Mouse (Mus musculus): Measurements from ENCODE around the gene Kras.

Kras gene

DNA sequence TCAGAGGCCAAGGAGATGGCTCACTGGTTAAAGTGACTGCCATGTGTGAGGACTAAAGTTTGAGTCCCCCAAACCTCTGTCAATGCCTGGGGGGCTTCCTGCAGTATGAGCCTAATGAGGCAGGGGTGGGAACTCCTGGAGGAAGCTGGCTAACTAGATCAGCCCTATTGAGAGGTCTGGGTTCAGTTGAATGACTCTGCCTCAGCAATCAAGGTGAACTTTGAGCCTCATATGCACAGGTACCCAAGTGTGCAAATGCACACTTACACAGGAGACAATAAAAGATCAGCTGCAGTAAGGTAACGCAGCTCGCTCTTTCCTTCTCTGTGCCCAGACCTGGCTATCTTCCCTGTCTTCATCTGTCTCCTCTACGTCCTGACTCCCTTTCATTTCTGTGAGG lies 57.0 kb downstream of the Kras start:
- no peak for DNase-seq (ENCODE audit: low read depth, low spot score)

DNA sequence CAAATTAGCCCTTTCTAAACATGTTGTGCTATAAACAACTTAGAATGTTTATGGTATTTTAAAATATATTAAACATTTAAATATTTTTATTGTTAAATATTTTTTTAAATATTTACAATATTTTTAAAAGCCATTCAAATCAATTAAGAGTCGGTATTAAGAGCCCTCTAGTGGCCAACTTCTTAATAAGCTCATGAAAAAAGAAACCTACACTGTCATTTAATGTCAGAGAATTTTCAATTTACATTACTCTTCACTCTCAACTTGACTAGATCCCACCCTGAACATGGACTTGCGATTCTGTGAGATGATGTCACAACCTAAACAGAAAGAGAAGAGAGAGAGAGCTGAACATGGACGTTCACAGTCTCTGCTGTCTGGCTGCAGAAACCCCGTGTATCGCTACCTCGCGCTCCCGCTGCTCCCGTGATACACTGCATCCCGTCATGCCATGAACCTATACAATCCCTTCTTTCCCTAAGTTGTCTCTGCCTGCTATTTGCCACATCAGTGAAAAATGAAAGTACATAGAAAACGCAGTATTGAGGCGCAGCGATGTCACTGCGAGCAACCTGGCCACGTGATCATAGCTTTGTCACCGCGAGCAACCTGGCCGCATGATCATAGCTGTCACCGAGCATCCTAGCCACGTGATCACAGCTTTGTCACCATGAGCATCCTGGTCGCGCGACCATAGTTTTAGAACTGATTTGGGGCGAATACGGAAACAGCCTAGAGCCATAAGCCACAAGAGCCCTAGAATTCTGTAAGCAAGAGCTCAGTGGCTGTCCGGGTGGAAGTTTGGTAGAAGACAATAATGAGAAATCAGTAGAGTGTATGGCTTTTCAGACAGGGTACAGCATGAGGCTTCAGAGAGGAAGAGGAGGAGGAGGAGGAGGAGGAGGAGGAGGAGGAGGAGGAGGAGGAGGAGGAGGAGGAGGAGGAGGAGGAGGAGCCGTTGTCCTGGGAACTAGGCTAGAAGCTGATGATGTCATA lies 62.6 kb downstream of the Kras start:
- no peak for DNase-seq (ENCODE audit: low read depth, low spot score)

DNA sequence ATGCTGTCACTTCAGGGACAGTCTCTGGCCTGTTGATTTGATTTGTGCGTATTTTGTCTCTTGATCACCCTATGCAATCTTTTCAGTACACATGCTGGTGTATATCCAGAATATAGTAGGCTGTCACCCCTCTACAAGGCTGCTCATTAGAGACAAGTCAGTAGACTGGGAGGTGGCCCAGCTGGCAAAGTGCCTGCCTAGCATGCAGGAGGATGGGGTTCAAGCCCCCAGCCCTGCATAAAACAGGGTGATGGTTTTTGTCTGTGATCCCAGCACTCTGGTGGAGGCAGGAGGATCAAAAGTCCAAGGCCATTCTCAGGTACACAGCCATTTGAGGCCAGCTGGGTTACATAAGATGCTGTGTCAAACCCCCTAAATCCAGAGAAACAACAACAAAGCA lies 63.9 kb downstream of the Kras start:
- DNase-seq (ENCODE audit: low read depth, low spot score) = no peak

DNA sequence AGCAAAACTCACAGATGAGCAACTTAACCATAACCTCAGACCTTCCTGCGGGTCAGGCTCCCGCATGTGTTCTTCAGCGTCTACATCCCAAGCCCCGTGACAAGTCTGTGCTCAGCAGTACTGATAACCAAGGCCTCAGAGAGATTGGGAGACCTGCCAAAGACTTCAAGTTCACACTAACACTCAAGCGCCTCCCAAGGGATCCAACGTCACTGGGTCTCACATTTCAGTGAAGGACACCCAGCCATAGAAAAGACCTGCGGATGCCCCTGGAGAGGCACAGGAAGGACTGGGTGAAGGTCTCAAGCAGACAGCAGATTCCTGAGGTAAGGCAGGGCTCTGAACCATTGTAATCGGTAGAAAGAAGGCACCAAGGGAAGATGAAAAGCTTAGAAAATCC lies 68.0 kb downstream of the Kras start:
- DNase-seq (ENCODE audit: low read depth, low spot score) = no peak

DNA sequence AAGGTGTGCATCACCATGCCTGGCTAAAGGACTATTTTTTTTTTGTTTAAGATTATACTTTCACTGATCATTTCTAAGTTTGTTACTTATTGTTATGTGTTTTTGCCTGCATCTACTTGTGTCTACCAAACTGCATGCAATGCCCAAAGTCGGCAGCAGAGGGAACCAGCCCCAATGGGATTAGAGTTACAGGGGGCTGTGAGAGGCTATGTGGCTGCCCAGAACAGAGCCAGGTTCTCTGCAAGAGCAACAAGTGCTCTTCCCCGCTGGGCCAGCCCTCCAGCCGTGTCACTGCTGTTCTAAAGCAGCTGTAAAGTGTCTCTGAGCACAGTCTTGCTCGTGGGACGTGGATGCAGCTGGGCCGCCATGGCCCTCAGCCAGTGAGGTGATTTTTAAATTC lies 70.4 kb downstream of the Kras start:
- DNase-seq (ENCODE audit: low read depth, low spot score) = no peak

DNA sequence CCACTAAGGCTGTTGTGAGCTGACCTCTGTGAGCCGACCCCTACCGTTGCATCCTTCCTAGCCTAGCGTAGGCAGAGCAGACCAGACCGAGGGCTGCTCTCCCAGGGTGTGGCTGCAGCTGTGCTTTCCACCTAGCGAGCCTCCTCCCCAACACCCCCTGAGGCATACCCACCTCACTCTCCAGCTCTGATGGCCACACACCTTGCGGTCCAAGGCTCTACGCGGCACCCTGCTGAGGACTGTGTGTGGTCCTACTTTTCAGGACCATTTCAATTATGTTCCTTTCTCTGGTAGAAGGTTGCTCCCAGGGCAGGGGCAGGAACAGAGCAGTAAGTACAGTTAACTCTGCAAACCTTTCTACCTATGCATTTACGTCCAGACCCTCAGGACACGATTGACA lies 73.6 kb downstream of the Kras start:
- DNase-seq (ENCODE audit: low read depth, low spot score) = no peak

DNA sequence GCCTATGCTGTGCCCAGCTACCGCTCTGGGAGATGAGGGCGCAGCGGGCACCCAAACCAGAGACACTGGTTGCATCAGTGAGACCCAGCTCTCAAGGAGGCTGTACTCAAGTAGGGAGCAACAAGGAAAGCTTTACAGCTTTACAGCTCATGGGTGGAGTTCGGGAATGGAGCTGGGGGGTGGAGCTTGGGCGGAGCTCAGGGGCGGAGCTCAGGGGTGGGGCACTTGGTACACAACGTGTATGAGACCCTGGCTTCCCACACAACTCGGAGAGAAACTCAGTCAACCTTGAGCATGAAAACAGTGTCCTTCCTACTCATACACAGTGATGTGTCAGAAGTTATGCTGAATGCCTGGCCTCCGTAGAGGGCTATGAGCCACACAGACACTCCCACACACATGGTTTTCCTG lies 74.5 kb downstream of the Kras start:
- no peak for DNase-seq (ENCODE audit: low read depth, low spot score)

DNA sequence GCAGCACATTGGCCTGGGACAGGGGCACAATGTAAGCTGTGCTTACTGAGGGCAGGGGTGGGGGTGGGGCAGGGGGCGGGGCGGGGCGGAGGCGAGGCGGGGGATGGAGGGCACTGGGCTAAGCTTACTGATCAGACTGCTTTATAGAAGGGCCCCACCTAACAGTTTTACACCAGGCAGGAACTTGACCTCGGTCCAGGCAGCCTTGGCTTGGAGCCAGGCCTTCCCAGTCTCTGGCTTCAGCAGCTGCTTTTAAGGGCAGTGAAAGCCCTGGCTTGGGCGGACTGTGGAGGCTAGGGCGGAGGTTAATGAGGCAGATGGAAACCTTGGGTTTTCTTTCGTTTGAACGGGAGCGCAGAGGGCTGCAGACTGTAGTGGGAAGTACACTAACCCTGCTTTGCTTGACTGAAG lies 76.3 kb downstream of the Kras start:
- no peak for DNase-seq (ENCODE audit: low read depth, low spot score)

DNA sequence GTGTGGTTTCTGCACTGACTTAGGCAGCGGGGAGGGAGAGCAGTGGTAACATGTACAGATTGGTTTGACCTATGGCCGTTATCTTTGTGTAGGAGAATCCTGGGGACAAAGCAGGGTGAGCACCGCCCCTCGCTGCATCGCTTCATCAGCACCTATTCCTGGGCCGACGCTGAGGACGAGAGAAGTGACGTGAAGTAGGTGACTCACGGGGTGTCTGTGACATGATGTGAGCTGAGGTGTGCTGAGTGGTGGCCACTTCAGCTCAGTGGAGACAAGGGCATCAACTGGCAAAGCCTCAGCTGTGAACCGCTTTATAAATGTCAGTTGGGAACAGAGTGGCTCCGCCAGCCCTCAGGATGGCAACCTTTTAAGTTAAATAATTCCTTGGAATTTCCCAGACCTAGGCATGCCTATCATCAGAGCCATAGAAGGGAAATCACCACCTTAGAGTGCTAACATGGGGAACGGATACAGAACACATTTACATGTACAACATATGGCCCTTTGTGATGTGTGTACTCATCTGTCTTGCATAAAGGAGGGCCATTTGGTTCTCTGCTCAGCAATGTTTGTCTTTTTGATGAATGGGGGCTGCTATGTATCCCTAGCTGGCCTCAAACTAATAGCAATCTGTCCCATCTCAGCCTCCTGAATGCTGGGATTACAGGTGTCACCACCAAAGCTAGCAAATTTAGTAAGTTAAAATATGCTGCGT lies 78.0 kb downstream of the Kras start:
- no peak for DNase-seq (ENCODE audit: low read depth, low spot score)

Measured in c-Kit-negative CD71-positive TER-119-positive erythroid progenitor cells, embryonic 14.5 days (primary cell).